Mouse (Mus musculus): Measurements from ENCODE around the gene Tle6. TPM values are rescaled to one million over a fixed set of nuclear protein-coding genes. Genes with fewer than 3 reads are reported as not detected.

The Tle6 gene
- polyA plus RNA-seq, 1 experiment from 2014 or later, result 30.4 TPM

Other genes starting within 250 kb of the Tle6 start
- 10.7 and 11.1 TPM in 2 replicates for gene Mfsd12, start 243.6 kb downstream of the Tle6 start, polyA plus RNA-seq (2015; fragmentation: Nextera tagmentation; extraction: Ambion mirVana)
- gene 4930404N11Rik, start 235.3 kb downstream of the Tle6 start, polyA plus RNA-seq (2015; fragmentation: Nextera tagmentation; extraction: Ambion mirVana), result 0.98 and 1.1 TPM in 2 replicates
- 72.2 and 78.1 TPM in 2 replicates for gene Fzr1, start 222.6 kb downstream of the Tle6 start, polyA plus RNA-seq (2015; fragmentation: Nextera tagmentation; extraction: Ambion mirVana)
- gene Dohh, start 216.6 kb downstream of the Tle6 start, polyA plus RNA-seq (2015; fragmentation: Nextera tagmentation; extraction: Ambion mirVana), result 69.7 and 73.6 TPM in 2 replicates
- gene Gm48551, start 216.6 kb downstream of the Tle6 start, polyA plus RNA-seq (2015; fragmentation: Nextera tagmentation; extraction: Ambion mirVana), result 2.1 and 2.3 TPM in 2 replicates
- 0.82 and 1.1 TPM in 2 replicates for gene Gm48552, start 212.1 kb downstream of the Tle6 start, polyA plus RNA-seq (2015; fragmentation: Nextera tagmentation; extraction: Ambion mirVana)
- gene Smim24, start 208.0 kb downstream of the Tle6 start, polyA plus RNA-seq (2015; fragmentation: Nextera tagmentation; extraction: Ambion mirVana), result 2.7 and 3.1 TPM in 2 replicates
- 56.6 and 57.4 TPM in 2 replicates for gene Nfic, start 145.4 kb downstream of the Tle6 start, polyA plus RNA-seq (2015; fragmentation: Nextera tagmentation; extraction: Ambion mirVana)
- gene Celf5, start 118.4 kb downstream of the Tle6 start, polyA plus RNA-seq (2015; fragmentation: Nextera tagmentation; extraction: Ambion mirVana), result 0.15 and 0.16 TPM in 2 replicates
- gene Ncln, start 104.7 kb downstream of the Tle6 start, polyA plus RNA-seq (2015; fragmentation: Nextera tagmentation; extraction: Ambion mirVana), result 51.7 and 53.8 TPM in 2 replicates
- 0.53 and 0.62 TPM in 2 replicates for gene S1pr4, start 100.9 kb downstream of the Tle6 start, polyA plus RNA-seq (2015; fragmentation: Nextera tagmentation; extraction: Ambion mirVana)
- 1.5 and 2.0 TPM in 2 replicates for gene Gna15, start 76.8 kb downstream of the Tle6 start, polyA plus RNA-seq (2015; fragmentation: Nextera tagmentation; extraction: Ambion mirVana)
- 59.0 and 62.7 TPM in 2 replicates for gene Gna11, start 55.9 kb downstream of the Tle6 start, polyA plus RNA-seq (2015; fragmentation: Nextera tagmentation; extraction: Ambion mirVana)
- 629 and 649 TPM in 2 replicates for gene Aes, start 41.6 kb downstream of the Tle6 start, polyA plus RNA-seq (2015; fragmentation: Nextera tagmentation; extraction: Ambion mirVana)
- 23.4 and 26.4 TPM in 2 replicates for gene Tle2, start 26.5 kb downstream of the Tle6 start, polyA plus RNA-seq (2015; fragmentation: Nextera tagmentation; extraction: Ambion mirVana)
- gene BC025920, start 5.2 kb upstream of the Tle6 start, polyA plus RNA-seq (2015; fragmentation: Nextera tagmentation; extraction: Ambion mirVana), result 0.44 and 0.64 TPM in 2 replicates
- gene Sirt6, start 26.7 kb upstream of the Tle6 start, polyA plus RNA-seq (2015; fragmentation: Nextera tagmentation; extraction: Ambion mirVana), result 24.6 and 25.6 TPM in 2 replicates
- 10.3 and 10.6 TPM in 2 replicates for gene Ankrd24, start 27.5 kb upstream of the Tle6 start, polyA plus RNA-seq (2015; fragmentation: Nextera tagmentation; extraction: Ambion mirVana)
- 3.1 and 3.4 TPM in 2 replicates for gene Gm10778, start 48.0 kb upstream of the Tle6 start, polyA plus RNA-seq (2015; fragmentation: Nextera tagmentation; extraction: Ambion mirVana)
- 8.3 and 8.9 TPM in 2 replicates for gene Zfp433, start 103.8 kb upstream of the Tle6 start, polyA plus RNA-seq (2015; fragmentation: Nextera tagmentation; extraction: Ambion mirVana)
- gene Gm3055, start 170.1 kb upstream of the Tle6 start, polyA plus RNA-seq (2015; fragmentation: Nextera tagmentation; extraction: Ambion mirVana), result 4.0 and 4.5 TPM in 2 replicates
- 2.2 TPM in 2 replicates for gene Gm4767, start 211.1 kb upstream of the Tle6 start, polyA plus RNA-seq (2015; fragmentation: Nextera tagmentation; extraction: Ambion mirVana)

Measured in heart, embryonic 13.5 days (tissue).